Mouse (Mus musculus): ENCODE measurements around the gene Acbd6.

Acbd6 gene

GRCm38 (mm10) chr1:155560678-155561077 lies 2.8 kb downstream of the Acbd6 start:
- no peak for DNase-seq

DNA sequence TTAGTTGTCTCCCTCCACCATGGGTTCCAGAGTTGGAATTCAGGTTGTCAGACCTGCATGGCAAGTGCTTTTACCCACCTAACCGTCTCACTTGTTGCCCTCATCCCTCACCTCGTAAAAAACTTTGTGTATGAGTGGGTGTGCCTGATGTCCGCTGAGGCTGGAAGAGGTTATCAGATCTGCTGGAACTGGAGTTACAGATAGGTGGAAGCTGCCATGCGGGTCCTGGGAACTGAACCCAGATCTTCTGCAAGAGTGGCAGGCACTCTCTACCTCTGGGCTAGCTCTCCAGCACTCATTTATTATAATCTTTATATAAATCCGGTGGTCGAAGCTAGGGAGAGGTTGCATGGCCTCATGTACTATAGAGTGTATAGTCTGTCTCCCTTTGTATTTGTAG lies 4.3 kb downstream of the Acbd6 start:
- DNase-seq: no peak

DNA sequence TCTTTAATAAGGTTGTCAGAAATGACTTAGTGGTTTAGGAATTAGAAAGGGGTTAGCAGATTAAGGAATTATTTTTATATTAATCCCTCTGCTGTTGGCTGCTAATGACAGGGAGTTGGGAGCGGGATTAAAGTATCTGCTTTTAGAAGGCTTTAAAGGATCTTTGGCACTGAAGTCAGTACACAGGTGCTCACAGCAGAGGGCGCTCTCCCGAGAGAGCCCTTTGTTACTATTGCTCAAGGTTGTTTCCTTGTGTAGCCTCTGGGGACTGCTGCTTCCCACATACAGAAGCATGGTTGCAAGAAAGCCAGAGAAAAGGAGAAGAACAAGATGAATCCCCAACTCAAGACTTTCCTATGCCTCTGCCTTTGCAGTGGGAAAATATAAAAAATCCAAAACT lies 6.8 kb downstream of the Acbd6 start:
- no peak for DNase-seq

- DNase-seq: no peak
These were observed 10.2 kb downstream of the Acbd6 start for GRCm38 (mm10) chr1:155568133-155568532.

DNA sequence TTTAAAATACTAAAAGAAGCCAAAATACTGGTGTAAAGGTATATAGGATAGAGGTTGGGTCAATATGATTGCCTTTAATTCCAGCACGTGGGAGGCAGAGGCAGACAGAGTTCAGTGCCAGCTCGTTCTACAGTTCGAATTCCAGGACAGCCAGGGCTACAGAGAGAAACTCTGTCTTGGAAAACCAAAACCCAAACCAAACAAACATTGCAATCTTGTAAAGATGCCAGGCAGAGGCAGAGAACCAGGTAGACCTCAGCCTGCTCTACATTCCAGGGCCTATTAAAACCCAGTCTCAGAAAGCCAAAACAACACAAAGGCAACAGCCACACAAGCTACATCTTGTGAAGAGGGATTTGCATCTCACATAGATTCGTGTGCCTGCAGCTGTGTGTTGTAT lies 11.4 kb downstream of the Acbd6 start:
- no peak for DNase-seq

- peak; percentile 57 for DNase-seq
These were observed 17.2 kb downstream of the Acbd6 start for GRCm38 (mm10) chr1:155574966-155575673.

- no peak for DNase-seq
These were observed 18.5 kb downstream of the Acbd6 start for GRCm38 (mm10) chr1:155576432-155576831.

GRCm38 (mm10) chr1:155577316-155577715 lies 19.4 kb downstream of the Acbd6 start:
- DNase-seq: no peak

- no peak for DNase-seq
These were observed 30.0 kb downstream of the Acbd6 start for GRCm38 (mm10) chr1:155587961-155588360.

- DNase-seq: no peak
These were observed 36.2 kb downstream of the Acbd6 start for GRCm38 (mm10) chr1:155594141-155594540.

- no peak for DNase-seq
These were observed 38.7 kb downstream of the Acbd6 start for GRCm38 (mm10) chr1:155596576-155596975.

DNA sequence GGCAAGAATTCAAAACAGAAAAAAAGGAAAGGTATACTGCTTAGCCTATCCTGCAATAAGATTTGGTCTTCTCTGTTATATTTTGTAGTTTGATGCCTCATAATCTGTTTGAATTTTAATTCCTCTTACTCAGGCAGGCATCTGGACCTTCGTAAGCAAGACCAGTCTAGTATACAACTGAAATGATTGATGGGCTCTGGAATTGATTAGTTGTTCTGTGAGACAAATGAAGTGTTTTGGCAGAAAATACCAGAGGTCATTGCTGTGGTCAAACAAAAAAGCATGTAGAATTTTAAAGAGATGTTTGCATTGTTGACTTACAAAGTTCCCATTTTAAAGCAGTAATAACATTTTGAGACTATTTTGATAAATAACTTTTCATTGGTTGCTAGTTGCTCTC lies 46.8 kb downstream of the Acbd6 start:
- no peak for DNase-seq

DNA sequence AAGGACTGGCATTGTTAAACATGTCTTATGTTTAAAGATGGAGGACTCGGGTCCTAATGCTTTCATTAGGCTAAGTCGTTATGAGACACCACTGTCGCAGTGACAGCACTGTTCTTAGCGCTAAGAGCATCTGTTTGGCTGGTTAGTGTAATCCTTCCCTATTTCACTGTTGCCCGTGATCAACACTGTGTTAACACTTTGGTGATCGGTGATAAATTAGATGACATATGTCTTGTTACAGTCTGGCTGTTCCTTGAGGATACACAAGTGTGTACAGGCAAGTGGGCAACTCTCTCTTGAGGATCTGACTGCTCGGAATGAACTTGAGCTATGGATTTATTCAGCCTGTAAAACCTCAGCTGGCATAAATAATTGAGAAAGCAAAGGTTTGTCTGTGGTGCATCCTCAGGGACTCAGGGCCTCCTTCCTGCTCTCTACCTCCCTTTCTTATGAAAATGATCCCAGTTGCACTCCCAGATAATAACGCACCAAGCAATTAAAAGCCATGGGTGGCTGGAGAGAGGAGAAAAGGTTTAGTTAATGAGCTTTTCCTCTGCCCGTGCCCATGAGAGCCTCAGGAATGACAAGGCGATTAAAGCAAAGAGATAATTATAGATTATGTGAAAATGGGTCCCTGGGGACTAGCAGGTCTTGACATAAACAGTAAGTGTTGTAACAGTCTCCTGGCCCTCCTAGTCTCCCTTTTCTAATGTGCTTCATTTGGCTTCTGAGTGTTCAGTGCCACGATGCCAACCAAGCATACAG lies 47.7 kb downstream of the Acbd6 start:
- no peak for DNase-seq

- DNase-seq: no peak
These were observed 48.2 kb downstream of the Acbd6 start for GRCm38 (mm10) chr1:155606156-155606531.

DNA sequence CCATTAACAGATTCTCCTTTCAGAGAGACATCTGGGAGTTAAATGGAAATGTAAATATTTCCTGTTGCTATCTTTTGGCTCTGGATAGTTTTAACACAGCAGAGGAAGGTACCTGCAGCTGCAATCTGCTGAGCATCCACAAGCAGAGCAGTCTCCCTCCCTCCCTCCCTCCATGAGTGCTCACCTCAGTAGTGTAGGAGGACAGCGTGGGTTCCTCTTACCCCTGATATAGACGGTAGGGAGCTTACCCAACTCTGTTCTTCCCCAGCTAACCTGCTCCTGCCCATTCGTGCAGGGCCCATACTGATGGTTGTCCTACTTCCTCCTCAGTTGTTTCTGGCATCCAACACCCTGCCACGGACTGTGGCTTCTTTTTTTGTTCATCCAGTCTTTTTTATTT lies 50.6 kb downstream of the Acbd6 start:
- DNase-seq: no peak

DNA sequence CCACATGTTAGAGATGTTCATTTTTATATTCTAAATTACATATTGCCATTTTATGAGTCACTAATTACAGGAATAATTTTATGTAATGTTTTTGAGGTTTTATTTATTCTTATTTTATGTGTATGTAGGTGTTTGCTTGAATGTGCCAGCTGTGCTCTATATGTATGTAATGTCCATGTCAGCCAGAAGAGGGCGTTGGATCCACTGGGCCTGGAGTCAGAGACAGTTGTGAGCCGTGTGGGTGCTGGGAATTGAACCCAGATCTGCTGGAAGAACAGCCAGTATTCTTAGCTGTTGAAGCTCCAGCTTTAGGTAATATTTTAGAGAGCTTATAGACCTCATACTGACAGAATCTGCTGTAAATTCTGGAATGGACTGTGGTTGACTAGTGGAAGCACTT lies 56.5 kb downstream of the Acbd6 start:
- DNase-seq: no peak

DNA sequence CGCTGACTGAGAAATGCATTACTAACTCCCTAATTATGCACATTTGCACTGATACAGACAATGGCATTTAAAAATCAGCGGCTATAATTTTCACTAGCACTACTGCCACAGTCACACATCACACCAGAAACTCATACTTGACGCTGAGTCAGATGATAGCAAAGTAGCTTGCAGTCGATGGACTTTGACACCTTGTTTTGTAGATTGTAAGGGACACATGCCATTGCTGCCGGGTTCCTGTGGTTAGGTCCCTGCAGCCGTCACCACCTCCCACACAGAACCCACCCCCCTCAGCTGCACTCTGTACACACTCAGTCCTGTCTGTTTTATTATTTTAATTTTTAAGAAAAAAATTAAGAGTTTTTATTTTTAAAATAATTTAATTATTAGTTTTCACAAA lies 63.2 kb downstream of the Acbd6 start:
- DNase-seq: no peak

- DNase-seq: no peak
These were observed 65.3 kb downstream of the Acbd6 start for GRCm38 (mm10) chr1:155623192-155623591.

DNA sequence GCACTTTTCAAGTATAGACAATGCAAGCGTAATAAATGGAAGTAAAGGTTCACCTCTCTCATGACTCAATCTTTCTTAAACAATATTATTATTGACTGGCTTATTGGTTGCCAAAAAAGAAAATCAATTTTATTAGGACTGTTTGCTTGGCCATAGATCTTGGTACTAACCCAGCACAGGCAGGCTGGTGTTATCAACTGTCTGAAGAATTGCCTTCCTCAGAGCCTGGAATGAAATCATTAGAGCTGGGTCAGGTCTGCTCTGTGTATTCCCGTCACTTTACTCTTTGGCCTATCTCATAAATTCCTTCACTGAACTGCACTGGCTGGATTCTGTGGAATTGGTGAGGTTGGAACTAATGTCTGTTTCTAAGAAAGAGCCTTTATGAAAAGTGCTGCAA lies 69.8 kb downstream of the Acbd6 start:
- DNase-seq: no peak

DNA sequence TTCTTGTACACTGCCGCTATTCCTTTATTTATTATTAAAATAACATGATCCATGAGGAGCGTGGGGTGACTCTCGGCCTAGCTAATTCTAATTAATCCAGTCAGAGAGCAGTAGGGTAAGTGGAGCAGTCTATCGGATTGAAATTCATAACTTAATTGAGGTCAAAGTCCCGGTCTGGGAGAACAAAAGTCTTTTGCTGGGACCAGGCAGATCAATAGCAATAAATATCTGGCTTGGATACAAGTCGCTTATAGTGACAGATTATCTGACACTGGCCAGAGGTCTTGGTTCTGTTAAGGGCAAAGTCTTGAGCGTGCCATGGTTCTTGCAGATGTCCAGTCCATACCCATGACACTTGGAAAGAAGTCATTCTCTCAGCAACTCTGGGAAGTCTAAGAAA lies 78.7 kb downstream of the Acbd6 start:
- DNase-seq: no peak

- no peak for DNase-seq
These were observed 87.9 kb downstream of the Acbd6 start for GRCm38 (mm10) chr1:155645816-155646215.

DNA sequence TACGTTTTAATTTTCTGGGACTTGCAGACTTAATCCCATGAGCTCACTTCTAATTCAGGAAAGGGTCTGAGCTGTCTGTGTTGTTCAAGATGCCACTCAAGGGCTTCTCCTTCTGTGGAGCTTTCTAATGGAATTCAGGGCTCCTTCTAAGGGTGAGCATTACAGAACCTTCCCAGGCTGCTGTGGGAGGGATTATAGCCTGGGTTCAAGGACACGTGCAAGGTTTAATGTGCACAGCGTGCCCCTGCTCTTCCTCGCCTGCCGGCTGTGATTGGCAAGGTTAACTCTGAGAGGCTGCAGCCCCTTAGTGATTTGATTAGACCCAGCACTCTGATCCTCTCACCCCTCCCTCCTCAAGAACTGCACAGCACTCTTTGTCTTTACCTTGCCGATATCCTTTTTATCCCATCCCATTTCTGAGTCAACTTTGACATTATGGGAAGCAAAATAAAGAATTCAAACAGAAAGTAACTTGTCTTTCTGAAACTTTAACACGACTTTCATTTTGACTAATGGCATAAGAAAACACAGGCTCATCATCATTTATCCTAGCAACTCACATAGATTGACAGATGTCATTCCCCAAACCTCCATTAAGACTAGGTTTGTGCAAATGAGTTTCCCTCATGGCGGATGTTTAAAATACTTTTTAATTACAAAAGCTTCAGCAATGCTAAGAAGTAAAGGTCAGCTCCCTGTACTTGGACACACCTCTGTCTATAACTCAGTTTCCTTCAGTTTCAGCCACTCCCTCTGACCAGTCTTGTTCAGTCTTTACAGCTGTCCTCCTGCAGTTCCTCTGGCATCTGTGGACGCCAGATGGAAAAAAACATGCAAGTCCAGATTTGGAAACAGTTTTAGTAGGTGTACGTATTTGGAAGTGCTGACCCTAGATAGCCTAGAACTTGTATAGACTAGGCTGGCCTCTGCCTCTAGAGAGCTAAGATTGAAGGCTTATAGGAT lies 88.7 kb downstream of the Acbd6 start:
- DNase-seq: no peak

DNA sequence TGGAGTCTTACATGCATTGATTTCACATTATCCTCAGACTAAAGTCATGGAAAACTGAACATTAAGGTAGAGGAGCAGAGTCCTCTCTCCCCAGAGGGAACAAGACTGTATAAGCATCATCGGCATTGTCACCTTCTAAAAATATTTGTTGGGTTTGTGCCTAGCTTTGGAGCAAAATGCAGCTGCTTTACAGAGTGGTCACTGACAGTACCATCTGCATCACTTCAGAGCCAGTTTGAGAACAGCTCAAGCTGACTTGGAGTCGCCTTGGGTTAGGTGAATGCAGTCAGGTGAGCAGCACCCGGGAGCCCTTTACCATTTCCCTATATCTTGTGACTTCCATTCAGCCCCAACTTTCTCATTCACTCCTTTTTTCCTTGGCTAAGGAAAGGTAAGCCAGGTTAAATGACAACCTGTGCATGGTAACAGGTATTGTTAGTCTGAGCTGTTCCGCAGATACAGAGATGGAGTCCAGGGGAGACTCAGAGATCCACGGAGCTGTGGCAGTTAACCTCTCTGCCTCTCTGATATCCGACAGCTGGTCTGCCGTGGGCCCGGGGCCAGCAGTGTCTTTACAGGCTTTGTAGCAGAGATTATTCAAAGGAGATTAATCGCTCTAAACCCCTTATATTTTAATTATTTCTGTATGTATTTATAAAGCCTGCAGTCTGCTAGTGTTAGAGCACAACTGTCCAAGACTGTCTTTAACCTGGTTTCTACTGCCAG lies 92.4 kb downstream of the Acbd6 start:
- no peak for DNase-seq

All from right cerebral cortex, postnatal 25 days (tissue).